Mouse (Mus musculus) heart, adult 2 months (tissue): ENCODE results near the gene Kcnk3.

Experiments
- CTCF ChIP-seq: fragments of 200-600 bp; IDR thresholded peaks from 2 replicates; pipeline ENCODE4 v1.8.1; 2022; ENCODE audit warnings: antibody characterized with exemption, mild to moderate bottlenecking, moderate library complexity
- POLR2A ChIP-seq: fragments of 200-500 bp; IDR thresholded peaks from 2 replicates; pipeline ENCODE4 v1.6.1; 2011; ENCODE audit warnings: mild to moderate bottlenecking, low read depth, low read length, control low read depth; ENCODE audit not compliant: insufficient read depth

DNA sequence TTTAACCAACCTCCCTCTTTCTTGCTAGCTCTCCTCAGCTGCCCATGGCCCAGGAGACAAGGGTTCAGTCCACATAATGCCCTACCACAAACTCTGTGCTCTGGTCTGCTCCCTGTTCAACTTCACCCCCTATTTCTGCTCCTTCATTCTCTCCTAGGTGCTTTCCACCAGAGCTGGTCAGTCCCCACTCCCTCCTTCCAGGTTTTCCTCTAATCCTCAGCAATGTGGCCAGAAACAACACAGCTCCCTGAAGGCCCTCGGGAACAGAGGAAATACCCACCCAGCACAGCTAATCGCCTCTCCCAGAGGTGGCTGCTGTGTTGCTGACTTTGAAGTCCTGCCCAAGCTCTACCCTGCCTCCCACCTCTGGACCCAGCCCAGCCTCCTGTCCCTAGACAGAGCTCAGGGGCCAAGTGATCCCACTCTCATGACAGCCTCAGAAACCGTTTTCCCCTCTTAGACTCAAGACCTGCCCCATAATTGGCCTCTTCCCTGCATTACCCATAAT, 27.9 kb upstream of the Kcnk3 start:
- no peak for TF ChIP-seq POLR2A
- TF ChIP-seq CTCF: no peak
